24 mouse cellular contexts compared by ENCODE assay signal in genomic region chr13:34700630-34701029, GRCm38 (mm10). TPM values are rescaled to one million over a fixed set of nuclear protein-coding genes. Genes with fewer than 3 reads are reported as not detected.
"Had no signal": no experiment of that assay in that cellular context is flagged by ENCODE, and none has a peak within 500 bp of the region (broad histone marks: within the 10 kb centered on the region; RNA-seq: fewer than 3 reads in every experiment).

No protein-coding gene starts in this region.

- DNase-seq: gastrocnemius, adult 2 months; gastrocnemius, postnatal 10 days; gastrocnemius, postnatal 25 days; heart, postnatal 10 days; heart, postnatal 4 days; kidney, adult 11 months; kidney, adult 2 months; kidney, postnatal 10 days; kidney, postnatal 25 days; kidney, postnatal 4 days; liver; liver, embryonic 13.5 days had no signal

- ATAC-seq: hindbrain, embryonic 16.5 days; intestine, embryonic 16.5 days had no signal

RNA-seq across cellular contexts. Expression of gene Fam50b, which starts 34.0 kb away (rescaled TPM):
- total RNA-seq: gastrocnemius, adult 2 months; gastrocnemius, postnatal 10 days; gastrocnemius, postnatal 25 days; gastrocnemius, postnatal 4 days; granulocyte monocyte progenitor cell, adult 5-6 weeks; heart, adult 8-10 months; heart, postnatal 10 days; heart, postnatal 25 days; heart, postnatal 4 days; layer of hippocampus, adult 2 months; layer of hippocampus, postnatal 10 days; layer of hippocampus, postnatal 25 days; left cerebral cortex, adult 2 months; left cerebral cortex, postnatal 14 days; left cerebral cortex, postnatal 36 days had no signal

RNA-seq across cellular contexts. Expression of gene Pxdc1, which starts 47.3 kb away (rescaled TPM):
- total RNA-seq: granulocyte monocyte progenitor cell, adult 5-6 weeks had no signal
